In the genomic region with DNA sequence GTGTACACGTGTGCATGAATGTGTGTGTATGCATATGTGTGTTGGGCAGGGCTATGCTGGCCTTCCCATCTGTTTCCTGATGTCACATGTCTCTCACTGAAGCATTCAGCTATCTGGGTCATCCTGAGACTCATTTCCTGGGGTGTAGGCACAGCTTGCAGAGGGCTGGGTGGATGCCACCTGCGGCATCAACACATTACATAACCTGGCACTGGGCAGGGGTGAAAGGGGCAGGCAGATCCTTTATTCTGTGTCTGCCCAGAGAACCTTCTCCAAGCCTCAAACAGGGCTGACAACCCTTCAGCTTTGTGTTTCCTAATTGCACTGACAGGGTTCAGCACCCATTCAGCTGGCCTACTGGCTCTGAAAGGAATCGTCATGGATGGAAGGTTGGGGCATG, we compare ENCODE assay signal across 14 mouse cellular contexts.
DNase-seq lines count a peak whose midpoint lies in the region; ATAC-seq and TF ChIP-seq lines count a peak whose summit lies in the region.
"Had no signal": no experiment of that assay in that cellular context is flagged by ENCODE, and none has a peak within 500 bp of the region (broad histone marks: within the 10 kb centered on the region; RNA-seq: fewer than 3 reads in every experiment).

No protein-coding gene starts in this region.

- no peak for TF ChIP-seq CTCF in forebrain, postnatal 0 days (IDR thresholded peaks at IDR 0.05; ENCODE audit: low read depth)

- no peaks in the 10 kb centered on the region for H3K36me3 ChIP-seq in forebrain, postnatal 0 days (ENCODE audit: insufficient read depth)
- no peaks in the 10 kb centered on the region for H3K36me3 ChIP-seq in forebrain, embryonic 14.5 days (ENCODE audit: control insufficient read depth, insufficient read depth, low read length)
- no peaks in the 10 kb centered on the region for H3K36me3 ChIP-seq in kidney, embryonic 15.5 days
- H3K36me3 ChIP-seq in hindbrain, embryonic 10.5 days, result no peaks in the 10 kb centered on the region
- H3K36me3 ChIP-seq: heart, embryonic 10.5 days; hindbrain, embryonic 13.5 days; limb, embryonic 13.5 days had no signal

- H3K4me1 ChIP-seq in forebrain, postnatal 0 days (ENCODE audit: insufficient read depth), result no peaks in the 10 kb centered on the region
- H3K4me1 ChIP-seq in forebrain, embryonic 14.5 days (ENCODE audit: control insufficient read depth, insufficient read depth, low read length), result no peaks in the 10 kb centered on the region
- H3K4me1 ChIP-seq in kidney, embryonic 15.5 days, result 0 out of 2 replicates have a peak, but pooled peaks cover 2% of the 10 kb centered on the region
- H3K4me1 ChIP-seq in hindbrain, embryonic 10.5 days (replicated peaks), result no peaks in the 10 kb centered on the region; the same call in 1 of the 2 replicates
- H3K4me1 ChIP-seq: heart, embryonic 10.5 days; hindbrain, embryonic 13.5 days; limb, embryonic 13.5 days; megakaryocyte, embryonic 14.5 days had no signal

- no peaks in the 10 kb centered on the region for H3K9me3 ChIP-seq in forebrain, postnatal 0 days (ENCODE audit: low read length)
- no peaks in the 10 kb centered on the region for H3K9me3 ChIP-seq in forebrain, embryonic 14.5 days (replicated peaks; ENCODE audit: control insufficient read depth, low read length)
- no peaks in the 10 kb centered on the region for H3K9me3 ChIP-seq in kidney, embryonic 15.5 days (replicated peaks)
- H3K9me3 ChIP-seq in hindbrain, embryonic 10.5 days, result no peaks in the 10 kb centered on the region
- H3K9me3 ChIP-seq: heart, embryonic 10.5 days; hindbrain, embryonic 13.5 days; limb, embryonic 13.5 days had no signal

- no peak for DNase-seq in forebrain, postnatal 0 days
- no peak for DNase-seq in forebrain, embryonic 14.5 days (ENCODE audit: low spot score)
- DNase-seq in kidney, postnatal 36 days, result peak; percentile 36 to 46
- peak; percentile 95 for DNase-seq in brain, adult 2 months (ENCODE audit: low read depth, low spot score)
- DNase-seq in cerebellum, postnatal 36 days, result peak; percentile 83 to 85
- no peak for DNase-seq in heart, postnatal 25 days (ENCODE audit: low spot score)
- no peak for DNase-seq in hindbrain, embryonic 10.5 days (ENCODE audit: low spot score)
- DNase-seq: adrenal gland, postnatal 14 days; lung, embryonic 14.5 days had no signal

- H3K27ac ChIP-seq in forebrain, postnatal 0 days (ENCODE audit: low read depth, low read length), result no peak overlapping the region
- H3K27ac ChIP-seq in forebrain, embryonic 14.5 days (ENCODE audit: low read depth, low read length), result no peak overlapping the region
- no peak overlapping the region for H3K27ac ChIP-seq in kidney, embryonic 15.5 days
- H3K27ac ChIP-seq in hindbrain, embryonic 10.5 days, result no peak overlapping the region
- H3K27ac ChIP-seq: heart, embryonic 10.5 days; hindbrain, embryonic 13.5 days; limb, embryonic 13.5 days had no signal

- 64% methylated on average over 3 of the region's 3 CpGs for WGBS in forebrain, postnatal 0 days
- WGBS in forebrain, embryonic 14.5 days, result 66% methylated on average over 3 of the region's 3 CpGs
- WGBS in kidney, embryonic 15.5 days, result 77% methylated on average over 3 of the region's 3 CpGs
- 73% methylated on average over 3 of the region's 3 CpGs for WGBS in hindbrain, embryonic 10.5 days

- H3K4me2 ChIP-seq in forebrain, postnatal 0 days (ENCODE audit: low read depth), result no peak overlapping the region
- no peak overlapping the region for H3K4me2 ChIP-seq in forebrain, embryonic 14.5 days (ENCODE audit: low read length)
- H3K4me2 ChIP-seq in kidney, embryonic 15.5 days, result no peak overlapping the region
- H3K4me2 ChIP-seq: hindbrain, embryonic 13.5 days; limb, embryonic 13.5 days; lung, embryonic 14.5 days had no signal

- ATAC-seq in forebrain, postnatal 0 days, result peak; percentile 14; the same call in 1 of the 2 replicates
- no peak for ATAC-seq in forebrain, embryonic 14.5 days
- ATAC-seq in kidney, embryonic 15.5 days (replicated peaks; ENCODE audit: low FRiP score), result no peak

- no peak overlapping the region for H3K4me3 ChIP-seq in forebrain, postnatal 0 days (ENCODE audit: low read depth, low read length)
- H3K4me3 ChIP-seq in forebrain, embryonic 14.5 days (ENCODE audit: low read depth, low read length), result no peak overlapping the region
- H3K4me3 ChIP-seq in kidney, embryonic 15.5 days (replicated peaks), result no peak overlapping the region
- no peak overlapping the region for H3K4me3 ChIP-seq in hindbrain, embryonic 10.5 days
- H3K4me3 ChIP-seq: heart, embryonic 10.5 days; hindbrain, embryonic 13.5 days; limb, embryonic 13.5 days; megakaryocyte, embryonic 14.5 days had no signal

- H3K27me3 ChIP-seq in forebrain, postnatal 0 days (ENCODE audit: insufficient read depth, low read length), result no peaks in the 10 kb centered on the region
- no peaks in the 10 kb centered on the region for H3K27me3 ChIP-seq in forebrain, embryonic 14.5 days (replicated peaks; ENCODE audit: control insufficient read depth, insufficient read depth, low read length)
- H3K27me3 ChIP-seq in kidney, embryonic 15.5 days, result no peaks in the 10 kb centered on the region
- no peaks in the 10 kb centered on the region for H3K27me3 ChIP-seq in hindbrain, embryonic 10.5 days (ENCODE audit: insufficient read depth, poor library complexity, severe bottlenecking)
- H3K27me3 ChIP-seq: hindbrain, embryonic 13.5 days; limb, embryonic 13.5 days had no signal

- intact Hi-C loops in heart, postnatal 25 days (cut with DNase I), result no loop called here

- H3K9ac ChIP-seq in forebrain, postnatal 0 days, result no peak overlapping the region
- no peak overlapping the region for H3K9ac ChIP-seq in forebrain, embryonic 14.5 days (ENCODE audit: low read length)
- no peak overlapping the region for H3K9ac ChIP-seq in kidney, embryonic 15.5 days
- H3K9ac ChIP-seq: hindbrain, embryonic 13.5 days; limb, embryonic 13.5 days; lung, embryonic 14.5 days had no signal

Comparison
In these comparisons a context has a peak if more than half of its experiments do, and no peak if none do; other contexts are left out.
1. DNase-seq: peak in kidney, postnatal 36 days (2 of 2), brain, adult 2 months (single experiment) and cerebellum, postnatal 36 days (2 of 2); none in forebrain, postnatal 0 days (single experiment), forebrain, embryonic 14.5 days (single experiment), heart, postnatal 25 days (single experiment) and hindbrain, embryonic 10.5 days (single experiment).